Comparison of ENCODE assay signal across 17 mouse cellular contexts in the genomic region with DNA sequence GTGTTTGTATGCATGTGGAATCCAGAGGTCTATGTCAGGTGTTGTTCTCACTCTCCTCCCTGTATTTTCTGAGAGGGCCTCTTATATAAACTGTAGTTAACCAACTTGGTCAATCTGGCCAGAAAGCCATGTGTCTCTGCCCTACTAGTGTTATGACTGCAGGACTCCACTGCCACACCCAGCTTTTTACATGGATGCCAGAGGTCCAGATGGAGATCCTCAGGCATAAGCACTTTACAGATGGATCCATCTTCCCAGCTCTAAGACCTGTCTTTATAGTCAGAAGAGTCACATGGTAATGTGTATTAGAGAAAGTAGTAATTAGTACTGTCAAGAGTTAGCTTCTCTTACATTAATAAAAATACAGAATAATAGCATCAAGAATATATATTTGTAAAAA.
"Had no signal": no experiment of that assay in that cellular context is flagged by ENCODE, and none has a peak within 500 bp of the region (broad histone marks: within the 10 kb centered on the region; RNA-seq: fewer than 3 reads in every experiment).

No protein-coding gene starts in this region.

- DNase-seq: left cerebral cortex, postnatal 4 days; liver; liver, embryonic 13.5 days; liver, postnatal 0 days; lung, adult 18-20 months; lung, adult 2 months; lung, embryonic 14.5 days; lung, postnatal 10 days; lung, postnatal 14 days; lung, postnatal 36 days; lung, postnatal 4 days; midbrain, embryonic 14.5 days had no signal

- ATAC-seq: liver, embryonic 12.5 days; liver, postnatal 0 days; lung, postnatal 0 days; midbrain, embryonic 13.5 days; midbrain, embryonic 15.5 days; midbrain, embryonic 16.5 days had no signal
